Mouse (Mus musculus): ENCODE results near the gene Fbln2. TPM values are rescaled to one million over a fixed set of nuclear protein-coding genes. Genes with fewer than 3 reads are reported as not detected.
A peak's percentile ranks its signal among the peaks of the same experiment; 100 is the strongest.
"Not testable (repeated sequence)": the region's sequence is repeated elsewhere in the genome, so short reads cannot be mapped to it uniquely, and the experiment has no call there.

Gene Fbln2
- total RNA-seq (2014; fragmentation: Nextera tagmentation) (not detected in 2 replicates), total RNA-seq (2017) (not detected in 2 replicates)

GRCm38 (mm10) chr6:91212155-91212554 is at the start of gene Fbln2:
Gene Fbln2 (plus strand): TSS chr6:91212455.
- not testable (repeated sequence) for ATAC-seq (replicated peaks; ENCODE audit: low FRiP score, low TSS enrichment, poor library complexity, severe bottlenecking)

GRCm38 (mm10) chr6:91163195-91163911 is 48.9 kb upstream of the Fbln2 start:
- peak; percentile 83 for ATAC-seq (replicated peaks; ENCODE audit: low FRiP score, low TSS enrichment, poor library complexity, severe bottlenecking)

GRCm38 (mm10) chr6:91164584-91164983 is 47.7 kb upstream of the Fbln2 start:
- no peak for ATAC-seq (replicated peaks; ENCODE audit: low FRiP score, low TSS enrichment, poor library complexity, severe bottlenecking)

GRCm38 (mm10) chr6:91165210-91165609 is 47.0 kb upstream of the Fbln2 start:
- peak; percentile 32 for ATAC-seq (replicated peaks; ENCODE audit: low FRiP score, low TSS enrichment, poor library complexity, severe bottlenecking)

- ATAC-seq (replicated peaks; ENCODE audit: low FRiP score, low TSS enrichment, poor library complexity, severe bottlenecking), result no peak
Observed at GRCm38 (mm10) chr6:91167828-91168227, 44.4 kb upstream of the Fbln2 start.

- ATAC-seq (replicated peaks; ENCODE audit: low FRiP score, low TSS enrichment, poor library complexity, severe bottlenecking), result no peak
Observed at GRCm38 (mm10) chr6:91169129-91169528, 43.1 kb upstream of the Fbln2 start.

- ATAC-seq (replicated peaks; ENCODE audit: low FRiP score, low TSS enrichment, poor library complexity, severe bottlenecking), result no peak
Observed at GRCm38 (mm10) chr6:91171396-91171895, 40.8 kb upstream of the Fbln2 start.

- ATAC-seq (replicated peaks; ENCODE audit: low FRiP score, low TSS enrichment, poor library complexity, severe bottlenecking), result no peak
Observed at GRCm38 (mm10) chr6:91172381-91172780, 39.9 kb upstream of the Fbln2 start.

- peak; percentile 55 for ATAC-seq (replicated peaks; ENCODE audit: low FRiP score, low TSS enrichment, poor library complexity, severe bottlenecking)
Observed at GRCm38 (mm10) chr6:91173221-91173880, 38.9 kb upstream of the Fbln2 start.

GRCm38 (mm10) chr6:91174211-91174610 is 38.0 kb upstream of the Fbln2 start:
- ATAC-seq (replicated peaks; ENCODE audit: low FRiP score, low TSS enrichment, poor library complexity, severe bottlenecking), result no peak

- ATAC-seq (replicated peaks; ENCODE audit: low FRiP score, low TSS enrichment, poor library complexity, severe bottlenecking), result no peak
Observed at GRCm38 (mm10) chr6:91180767-91181171, 31.5 kb upstream of the Fbln2 start.

GRCm38 (mm10) chr6:91181320-91181719 is 30.9 kb upstream of the Fbln2 start:
- no peak for ATAC-seq (replicated peaks; ENCODE audit: low FRiP score, low TSS enrichment, poor library complexity, severe bottlenecking)

- no peak for ATAC-seq (replicated peaks; ENCODE audit: low FRiP score, low TSS enrichment, poor library complexity, severe bottlenecking)
Observed at GRCm38 (mm10) chr6:91182075-91182490, 30.2 kb upstream of the Fbln2 start.

GRCm38 (mm10) chr6:91183041-91183440 is 29.2 kb upstream of the Fbln2 start:
- no peak for ATAC-seq (replicated peaks; ENCODE audit: low FRiP score, low TSS enrichment, poor library complexity, severe bottlenecking)

GRCm38 (mm10) chr6:91183980-91184379 is 28.3 kb upstream of the Fbln2 start:
- ATAC-seq (replicated peaks; ENCODE audit: low FRiP score, low TSS enrichment, poor library complexity, severe bottlenecking), result no peak

GRCm38 (mm10) chr6:91184776-91185175 is 27.5 kb upstream of the Fbln2 start:
- ATAC-seq (replicated peaks; ENCODE audit: low FRiP score, low TSS enrichment, poor library complexity, severe bottlenecking), result no peak

GRCm38 (mm10) chr6:91185502-91185901 is 26.8 kb upstream of the Fbln2 start:
- ATAC-seq (replicated peaks; ENCODE audit: low FRiP score, low TSS enrichment, poor library complexity, severe bottlenecking), result no peak

GRCm38 (mm10) chr6:91186161-91186931 is 25.9 kb upstream of the Fbln2 start:
- ATAC-seq (replicated peaks; ENCODE audit: low FRiP score, low TSS enrichment, poor library complexity, severe bottlenecking), result peak; percentile 85

GRCm38 (mm10) chr6:91186934-91187333 is 25.3 kb upstream of the Fbln2 start:
- no peak for ATAC-seq (replicated peaks; ENCODE audit: low FRiP score, low TSS enrichment, poor library complexity, severe bottlenecking)

- no peak for ATAC-seq (replicated peaks; ENCODE audit: low FRiP score, low TSS enrichment, poor library complexity, severe bottlenecking)
Observed at GRCm38 (mm10) chr6:91187871-91188270, 24.4 kb upstream of the Fbln2 start.

Data from megakaryocyte-erythroid progenitor cell, adult 5-6 weeks (primary cell).